Mouse (Mus musculus) left cerebral cortex, postnatal 25 days (tissue): ENCODE data around the gene Chchd3. TPM values are rescaled to one million over a fixed set of nuclear protein-coding genes. Genes with fewer than 3 reads are reported as not detected.

Source experiments
- DNase-seq, 2 experiments: peaks; one replicate each; pipeline ENCODE4 v3.0.0; 2022; ENCODE audit warnings: low spot score in 2 of 2, mixed read lengths in 1 of 2
- intact Hi-C: fragments of 180-260 bp; cut with DNase I; formaldehyde crosslinking; loops from one replicate; pipeline ENCODE4 v1.15.1; 2025
- total RNA-seq, 2 experiments: library from RNA; stranded (reverse); gene quantifications; 2 replicates each; pipeline ENCODE4 v1.2.3; 2021

Chchd3 gene
- 10 to 100 TPM; 84.2 to 84.4 TPM for total RNA-seq

DNA sequence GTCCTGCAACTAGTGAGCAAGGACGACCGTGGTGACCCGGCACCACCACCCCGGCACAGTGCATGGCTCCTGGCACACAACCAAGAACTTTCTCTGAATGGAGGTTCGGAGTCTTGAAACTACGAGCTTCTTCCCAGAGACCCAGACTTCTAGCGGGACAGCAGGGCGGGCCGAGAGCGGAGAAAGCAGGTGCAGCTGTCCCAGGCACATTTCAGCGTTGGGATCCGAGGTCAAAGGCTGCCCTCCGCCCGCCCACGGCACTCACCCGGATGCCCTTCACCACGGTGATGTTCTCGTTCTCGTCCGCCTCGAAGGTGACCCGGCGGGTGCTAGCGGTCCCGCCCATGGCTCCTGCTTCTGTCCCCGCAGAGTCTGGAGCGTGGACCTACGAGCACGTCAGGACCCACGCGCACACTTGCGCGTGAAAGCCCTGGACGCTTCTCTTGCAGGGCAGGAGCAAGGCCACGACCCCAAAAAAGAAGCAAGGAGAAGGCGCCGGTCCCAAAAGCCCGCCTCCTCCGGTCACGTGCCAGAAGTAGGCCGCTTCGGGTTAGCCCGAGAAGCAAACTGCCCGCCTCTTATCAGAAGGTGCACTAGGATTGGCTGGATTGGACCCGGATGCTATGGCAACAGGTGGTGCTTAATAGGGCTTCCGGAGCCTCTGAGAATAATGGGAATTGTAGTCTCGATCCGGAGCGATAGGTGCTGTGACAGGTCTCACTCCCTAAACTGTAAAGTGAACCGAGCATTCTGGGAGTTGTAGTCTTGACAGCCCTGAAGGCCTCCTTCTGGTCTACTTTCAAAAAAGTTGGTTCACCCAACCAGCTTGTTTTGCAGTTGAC, at the start of gene Chchd3:
Gene Chchd3 (minus strand): TSS at position 526 of the 842 bp plus-strand sequence.
- DNase-seq, result peak; percentile 97 to 100
- intact Hi-C loops, result loop anchor here (5.0 kb wide), 1 partner anchor 187 kb away; the partner anchor contains the start of gene Exoc4

DNA sequence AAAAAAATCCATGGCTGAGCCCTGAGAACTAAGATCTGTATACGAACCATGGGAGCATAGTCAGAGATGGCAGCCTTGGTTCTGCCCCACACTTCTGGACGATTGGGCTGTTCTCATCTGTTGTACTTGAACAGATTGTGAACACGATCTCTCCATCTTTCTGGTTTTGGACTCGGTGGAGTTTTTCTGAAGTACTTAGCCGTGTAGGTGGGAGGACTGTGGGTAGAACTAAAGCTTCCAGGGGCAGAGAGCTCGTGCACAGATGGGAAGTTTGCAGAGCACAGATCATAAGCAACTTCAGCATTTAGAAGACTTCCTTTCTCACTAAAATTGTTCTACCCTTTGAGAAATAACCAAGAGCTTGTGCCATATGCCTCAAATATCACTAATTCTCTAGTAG, 44.6 kb upstream of the Chchd3 start:
- peak; percentile 25 to 92 for DNase-seq
- intact Hi-C loops, result loop anchor here (10.0 kb wide), 1 partner anchor 500 kb away; no protein-coding TSS in a partner anchor

DNA sequence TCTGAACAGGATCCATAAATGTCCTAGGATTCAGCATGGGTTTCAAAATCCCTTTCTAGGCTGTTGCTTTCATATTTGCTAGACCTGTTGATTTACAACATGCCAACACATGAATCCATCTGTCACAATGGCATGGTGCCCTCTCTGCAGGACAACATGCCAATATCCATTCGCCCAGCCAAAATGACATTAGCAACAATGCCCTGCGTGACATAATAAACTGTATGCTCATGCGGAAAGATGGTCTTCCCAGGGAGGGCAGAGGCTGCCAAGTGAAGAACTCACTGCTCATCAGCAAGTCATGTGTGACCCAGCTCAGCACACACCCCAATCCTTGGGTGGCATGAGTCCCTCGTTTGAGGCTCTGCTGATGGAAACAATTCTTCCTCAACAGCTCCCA, 38.8 kb upstream of the Chchd3 start:
- no peak for DNase-seq
- intact Hi-C loops, result no loop called here

DNA sequence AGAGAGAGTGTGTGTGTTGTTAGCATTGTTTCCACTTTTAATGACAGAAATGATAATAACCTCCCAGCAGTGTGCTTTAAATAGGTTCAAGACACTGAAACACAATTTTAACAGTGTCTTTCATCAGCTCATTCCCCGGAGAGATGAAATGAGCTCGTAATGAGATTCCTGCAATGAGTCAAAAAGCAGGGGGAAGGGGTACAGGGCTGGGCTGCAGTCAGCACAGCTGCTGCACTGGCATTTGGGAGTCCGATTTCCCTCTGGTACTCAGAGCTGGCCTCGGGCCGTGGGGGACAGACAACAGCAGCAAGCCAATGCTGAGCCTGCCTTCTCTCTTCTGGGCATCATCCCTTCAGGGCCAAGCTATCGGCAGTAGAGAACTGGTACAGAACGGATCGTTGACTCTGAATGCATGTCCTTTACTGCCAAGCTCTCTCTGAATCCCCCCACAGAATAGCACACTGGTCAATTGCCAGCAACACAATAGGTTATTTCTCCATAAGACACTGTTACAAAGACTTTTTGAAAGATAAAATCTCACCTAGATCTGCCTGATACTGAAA, 34.7 kb upstream of the Chchd3 start:
- intact Hi-C loops, result no loop called here
- DNase-seq, result peak in 1 of 2 experiments; percentile 16

DNA sequence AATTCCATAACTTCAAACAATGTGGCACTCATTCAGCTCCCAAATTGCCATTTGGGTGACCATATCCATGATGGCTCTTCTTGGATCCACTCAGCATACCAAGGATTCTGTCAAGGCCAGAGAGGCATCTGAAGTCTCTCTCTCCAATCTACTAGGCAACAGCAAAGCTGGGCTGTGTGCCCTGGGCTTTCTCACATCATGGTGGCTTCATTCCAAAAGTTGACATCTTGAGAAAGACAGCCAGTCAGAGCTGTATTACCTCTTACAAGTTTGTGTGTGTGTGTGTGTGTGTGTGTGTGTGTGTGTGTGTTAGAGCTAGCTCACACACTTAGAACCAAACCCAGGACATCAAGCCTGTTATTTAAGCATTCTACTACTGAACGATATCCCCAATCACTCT, 20.1 kb upstream of the Chchd3 start:
- no peak for DNase-seq
- intact Hi-C loops, result no loop called here

DNA sequence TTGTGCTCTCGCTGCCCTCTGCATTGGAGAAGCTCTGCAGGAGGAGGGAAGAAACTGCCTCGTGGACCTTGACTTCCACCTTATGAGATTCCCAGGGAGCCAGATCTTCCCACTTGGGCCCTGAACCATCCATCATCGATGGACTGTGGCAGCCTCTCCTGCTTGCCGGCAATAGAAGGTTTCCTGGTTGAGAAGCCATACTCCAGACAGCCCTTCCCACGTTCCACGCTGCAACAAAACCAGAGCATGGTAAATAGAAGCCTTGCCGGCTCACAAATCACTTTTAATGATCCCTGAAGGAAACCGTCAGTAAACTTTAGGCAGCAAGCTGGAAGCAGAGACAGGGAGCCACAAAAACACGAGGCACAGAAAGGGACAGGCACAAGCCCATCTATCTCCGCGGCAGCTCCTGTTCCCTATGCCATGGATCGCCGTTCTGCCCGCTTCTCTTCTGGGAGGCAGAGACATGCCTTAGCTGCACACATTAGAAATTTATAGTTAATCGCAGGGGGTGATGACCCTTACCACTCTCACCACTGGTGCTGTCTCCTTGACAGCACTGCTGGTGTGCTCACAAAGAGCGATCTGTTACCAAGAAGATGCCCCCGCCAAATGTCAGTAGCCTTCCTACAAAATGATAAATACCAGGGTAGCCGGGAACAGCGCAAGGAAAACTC, 18.3 kb upstream of the Chchd3 start:
- no peak for DNase-seq
- intact Hi-C loops, result no loop called here

DNA sequence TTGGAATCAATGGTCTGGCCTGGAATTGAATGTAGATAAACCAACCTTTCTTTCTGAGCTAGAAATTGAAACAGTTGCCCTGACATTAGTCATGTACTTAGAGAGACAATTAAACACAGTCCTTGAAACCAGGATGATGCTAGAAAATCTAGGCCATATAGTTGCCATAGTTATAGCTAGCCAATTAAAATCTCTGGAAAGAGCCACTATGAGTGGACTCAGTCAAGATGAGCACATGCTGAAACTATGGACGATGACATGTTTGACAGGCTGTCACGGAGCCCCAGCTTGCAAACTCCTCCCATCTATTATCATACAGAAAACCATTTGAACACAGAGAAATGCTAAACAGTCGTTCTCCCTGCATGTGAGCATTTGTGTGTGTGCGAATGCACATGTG, 6.4 kb upstream of the Chchd3 start:
- intact Hi-C loops, result no loop called here
- DNase-seq, result peak in 1 of 2 experiments; percentile 7

DNA sequence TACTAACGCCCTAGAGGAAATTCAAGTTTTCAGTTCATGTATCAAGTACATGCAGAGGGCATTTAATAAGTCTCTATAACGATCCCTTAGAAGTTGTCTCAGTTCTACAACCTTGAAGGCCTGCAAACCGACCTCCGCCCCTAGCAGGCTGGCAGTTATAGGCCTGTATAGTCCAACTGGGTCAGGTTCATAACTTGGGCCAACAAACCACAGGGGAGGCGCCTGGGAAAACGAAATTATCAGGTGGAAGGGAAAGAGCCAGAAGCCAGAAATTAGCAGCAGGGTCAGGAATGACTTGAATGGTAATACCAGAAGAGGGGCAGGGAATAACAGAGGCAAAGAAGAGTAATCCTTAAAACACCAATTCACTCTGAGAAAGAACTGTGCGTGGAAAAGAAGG, 784 bp downstream of the Chchd3 start:
- intact Hi-C loops, result no loop called here

DNA sequence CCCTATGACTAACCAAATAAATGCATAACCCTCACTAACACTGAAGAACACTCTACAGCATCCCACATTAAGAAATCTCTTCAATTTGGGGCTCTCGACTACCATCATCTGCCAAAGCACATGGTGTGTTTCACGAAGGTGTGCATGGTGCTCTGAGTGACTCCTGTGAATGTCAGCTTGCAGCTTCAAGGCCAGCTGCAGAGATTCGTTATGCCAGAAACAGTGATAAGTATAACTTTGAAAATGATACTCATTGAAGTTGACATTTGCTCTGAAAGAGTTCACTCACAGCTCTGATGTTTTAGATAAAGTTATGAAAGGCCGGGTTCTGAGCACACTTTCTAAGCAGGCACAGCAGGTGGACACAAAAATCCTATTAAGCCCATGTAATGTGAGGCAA, 3.7 kb downstream of the Chchd3 start:
- no peak for DNase-seq
- intact Hi-C loops, result no loop called here

More for the DNA sequence above, 784 bp downstream of the Chchd3 start:
- DNase-seq, result no peak

DNA sequence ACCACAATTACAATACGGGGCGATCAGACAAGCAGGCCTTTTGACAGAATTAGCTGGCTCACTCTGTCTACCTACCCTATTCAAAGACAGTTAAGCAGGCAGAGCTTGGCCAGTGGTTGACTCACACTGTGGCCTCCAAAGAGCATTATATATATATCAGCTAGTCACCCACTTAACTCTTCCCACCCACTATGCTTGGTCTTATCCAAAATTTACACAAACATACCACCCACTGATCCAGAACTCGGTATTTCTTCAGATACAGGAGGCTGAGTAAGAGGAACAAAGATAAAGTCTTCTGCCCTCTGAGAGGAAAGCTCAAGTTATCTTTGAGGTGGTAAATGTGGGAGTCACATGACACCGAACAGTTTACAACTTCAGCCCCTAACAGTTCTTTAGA, 4.4 kb downstream of the Chchd3 start:
- DNase-seq, result peak in 1 of 2 experiments; percentile 16
- intact Hi-C loops, result no loop called here

DNA sequence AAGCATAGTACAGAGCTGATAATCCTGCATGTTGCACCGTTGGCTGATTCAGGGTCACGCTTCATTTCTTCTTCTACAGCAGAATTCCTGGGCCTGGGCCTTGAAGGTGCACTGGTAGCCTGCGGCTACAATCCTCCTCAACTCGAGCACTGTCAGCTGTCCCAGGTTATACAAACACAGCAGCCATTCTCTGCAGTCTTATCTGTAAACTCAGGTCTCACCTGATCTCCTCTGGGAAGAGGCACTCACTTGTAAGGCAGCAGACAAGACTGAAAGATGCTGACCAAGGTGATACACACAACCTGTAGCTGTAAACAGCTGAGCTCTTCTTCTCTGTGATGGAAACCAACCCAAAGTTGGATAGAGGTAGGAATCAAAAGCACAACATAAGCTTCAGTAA, 5.1 kb downstream of the Chchd3 start:
- intact Hi-C loops, result no loop called here
- no peak for DNase-seq

DNA sequence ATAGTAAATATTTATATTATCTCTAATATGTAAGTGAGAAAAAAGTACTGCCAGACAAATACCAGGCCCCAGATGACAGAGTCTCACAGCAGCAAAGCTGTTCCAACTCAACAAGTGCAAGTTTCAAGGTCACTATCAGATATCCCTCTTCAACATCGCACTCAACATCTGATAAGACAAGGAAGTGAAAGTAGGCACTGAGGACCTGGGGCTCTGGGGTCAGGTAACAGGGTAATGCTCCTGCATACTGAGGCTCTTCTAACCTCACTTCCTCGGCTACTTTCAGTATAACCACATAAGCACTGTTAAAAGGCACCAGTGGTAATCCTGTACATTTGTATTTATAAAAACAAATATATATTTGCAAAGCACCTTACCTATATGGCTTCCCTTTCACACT, 8.4 kb downstream of the Chchd3 start:
- DNase-seq, result no peak
- intact Hi-C loops, result no loop called here

DNA sequence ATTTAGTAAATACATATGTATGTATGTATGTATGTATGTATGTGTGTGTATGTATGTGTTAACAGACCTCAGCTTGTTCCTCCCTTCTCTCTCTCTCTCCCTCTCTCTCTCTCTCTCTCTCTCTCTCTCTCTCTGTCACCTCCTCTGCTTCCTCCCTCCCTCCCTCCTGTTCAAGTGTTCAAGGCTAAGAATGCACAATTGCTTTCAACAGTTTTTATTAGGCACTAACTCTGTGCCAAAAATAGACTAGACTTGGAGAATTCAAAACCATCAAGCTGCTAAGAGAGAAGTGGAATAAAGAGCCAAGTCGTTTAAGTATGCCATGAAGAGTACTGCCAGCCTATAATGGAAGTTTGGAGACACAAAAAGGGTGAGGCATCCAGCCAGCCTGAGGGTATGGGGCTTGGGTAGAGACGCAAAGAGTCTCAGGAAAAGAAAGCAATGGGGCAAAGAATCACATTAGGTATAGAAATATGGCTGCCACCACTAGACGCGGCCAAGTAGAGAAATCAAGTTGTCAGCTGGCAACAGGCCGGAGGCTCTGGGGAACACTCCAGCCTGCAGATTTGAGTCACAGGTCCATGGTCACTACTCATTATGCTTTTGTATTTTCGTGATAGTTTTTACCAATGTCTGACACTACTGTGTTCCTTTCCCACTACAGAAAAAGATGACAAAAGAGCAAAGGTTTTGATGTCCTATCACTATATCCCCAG, 10.2 kb downstream of the Chchd3 start:
- intact Hi-C loops, result no loop called here
- no peak for DNase-seq

DNA sequence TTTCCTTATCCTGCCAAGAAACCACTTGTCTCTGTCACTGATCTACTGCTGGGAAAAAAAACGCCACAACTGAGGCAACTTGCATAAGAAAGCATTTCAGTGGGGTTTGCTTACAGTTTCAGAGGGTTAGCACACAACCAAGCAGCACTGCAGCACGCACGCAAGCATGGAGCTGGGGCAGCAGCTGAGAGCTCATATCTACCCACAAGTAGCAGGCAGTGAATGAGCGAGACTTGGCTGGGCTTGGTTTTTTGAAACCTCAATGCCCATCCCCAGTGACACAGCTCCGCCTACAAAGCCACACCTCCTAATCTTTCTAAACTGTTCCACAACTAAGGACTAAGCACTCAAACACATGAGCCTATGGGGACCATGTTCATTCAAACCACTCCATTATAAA, 16.6 kb downstream of the Chchd3 start:
- intact Hi-C loops, result no loop called here
- no peak for DNase-seq

DNA sequence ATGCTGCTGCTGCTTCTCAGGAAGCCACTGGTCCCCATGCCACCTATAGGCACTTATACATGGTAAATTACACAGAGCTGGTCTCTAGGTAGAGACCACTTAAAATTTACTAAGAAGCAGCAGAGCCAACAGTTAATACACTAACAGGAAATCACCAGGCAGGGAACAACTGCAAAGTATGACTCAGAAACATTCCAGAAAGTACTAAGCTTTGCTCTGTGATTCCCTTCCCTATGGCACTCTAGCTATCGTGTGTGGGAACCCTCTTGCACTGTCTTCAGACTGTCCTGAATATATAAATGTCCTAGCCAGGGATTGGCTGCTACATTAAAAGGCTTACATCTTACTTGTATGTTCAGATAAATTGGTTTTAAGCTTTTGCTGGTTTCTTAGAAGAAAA, 17.2 kb downstream of the Chchd3 start:
- no peak for DNase-seq
- intact Hi-C loops, result no loop called here

DNA sequence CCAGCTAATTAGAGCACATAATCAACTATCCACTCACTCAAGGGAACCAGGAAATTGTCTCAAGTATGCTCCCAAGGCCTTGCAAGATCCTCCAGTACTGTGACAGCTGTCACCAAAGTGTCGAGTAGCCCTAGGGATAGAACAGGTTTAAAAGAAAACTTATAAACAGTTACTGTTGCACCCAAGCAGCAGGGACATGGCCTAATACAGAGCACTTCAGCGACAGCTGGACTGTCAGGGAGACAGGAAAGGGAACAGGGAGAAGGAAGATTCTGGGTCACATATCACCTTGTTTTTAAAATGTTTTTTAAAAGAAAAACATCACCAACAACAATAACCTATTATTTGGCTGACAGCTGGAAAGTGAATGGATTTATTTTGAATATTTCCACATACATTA, 18.1 kb downstream of the Chchd3 start:
- DNase-seq, result no peak
- intact Hi-C loops, result no loop called here

DNA sequence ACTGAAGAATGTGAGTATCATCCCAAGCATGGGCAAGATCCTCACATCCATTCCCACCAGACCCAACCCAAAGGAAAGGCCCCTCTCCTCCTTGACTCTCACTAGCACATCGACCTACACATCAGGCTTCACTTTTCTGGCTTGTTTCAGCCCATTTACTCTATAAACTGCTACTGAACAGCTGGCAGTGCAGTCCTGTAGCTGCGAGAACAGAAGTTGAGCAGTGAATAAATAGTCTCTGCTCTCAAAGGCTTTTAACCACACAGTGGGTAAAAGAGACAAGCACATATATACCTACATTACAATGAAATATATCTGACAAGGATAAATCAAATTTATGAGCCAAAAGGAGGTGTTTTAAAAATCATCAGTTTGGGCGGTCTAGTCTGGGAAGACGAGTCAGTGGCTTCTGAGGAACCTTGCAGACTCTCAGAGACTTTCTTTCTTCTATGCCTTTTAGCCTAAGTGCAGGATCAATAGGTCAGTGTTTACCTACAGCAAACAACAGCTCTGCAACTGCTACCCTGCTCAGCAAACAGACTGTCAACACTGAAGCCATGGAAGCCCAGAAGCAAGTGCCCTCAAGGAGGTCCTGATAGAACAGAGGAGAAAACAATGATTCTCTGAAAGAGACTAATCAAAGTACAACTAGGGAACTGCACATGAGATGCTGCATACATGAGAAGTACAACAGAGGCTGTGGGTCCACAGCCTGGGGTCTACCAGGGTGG, 19.5 kb downstream of the Chchd3 start:
- intact Hi-C loops, result no loop called here

DNA sequence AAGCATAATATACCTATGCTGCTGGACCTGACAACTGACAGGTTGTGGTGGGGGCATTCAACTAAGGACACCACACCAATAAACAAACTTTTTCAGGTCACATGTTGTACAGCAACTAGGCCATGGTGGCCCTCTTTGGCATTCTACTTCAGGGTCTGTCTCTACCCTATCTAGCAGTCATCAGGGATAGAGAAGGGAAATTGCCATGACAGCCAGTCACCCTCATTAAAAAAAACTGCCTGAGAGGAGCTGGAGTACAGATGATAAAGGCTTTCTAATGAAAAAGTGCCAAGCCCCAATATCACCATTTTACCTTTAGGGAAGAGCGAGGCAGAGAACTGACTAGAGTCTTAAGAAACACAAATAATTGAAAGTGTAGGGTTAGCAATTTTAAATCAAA, 27.5 kb downstream of the Chchd3 start:
- intact Hi-C loops, result no loop called here
- DNase-seq, result no peak

More for the DNA sequence above, 19.5 kb downstream of the Chchd3 start:
- DNase-seq, result peak in 1 of 2 experiments; percentile 11

DNA sequence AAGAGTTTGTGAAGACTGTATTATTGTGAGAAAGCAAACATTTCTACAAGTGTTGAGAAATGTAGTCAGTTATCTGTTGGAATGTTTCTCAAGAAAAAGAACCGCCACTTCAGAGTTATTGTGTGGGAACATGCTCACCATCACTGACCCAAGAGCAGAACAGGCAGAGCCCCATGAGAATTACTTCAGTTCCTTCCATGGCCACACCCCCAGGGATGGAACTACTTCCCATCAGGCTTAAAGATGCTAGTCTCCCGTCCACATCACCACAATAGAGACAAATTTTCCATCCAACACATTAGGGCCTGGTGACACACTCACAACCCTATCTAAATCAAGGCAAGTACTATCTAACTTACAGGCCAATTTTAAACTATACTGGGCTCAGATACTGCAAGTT, 28.4 kb downstream of the Chchd3 start:
- intact Hi-C loops, result no loop called here
- no peak for DNase-seq
